Mouse (Mus musculus): Measurements from ENCODE around the gene Golm1.
"Not testable (repeated sequence)": the region's sequence is repeated elsewhere in the genome, so short reads cannot be mapped to it uniquely, and the experiment has no call there.

The Golm1 gene

GRCm38 (mm10) chr13:59675151-59676011, at the start of gene Golm1:
Gene Golm1, minus strand, starts transcription at chr13:59675811.
- no peak for DNase-seq (ENCODE audit: low read depth)

DNA sequence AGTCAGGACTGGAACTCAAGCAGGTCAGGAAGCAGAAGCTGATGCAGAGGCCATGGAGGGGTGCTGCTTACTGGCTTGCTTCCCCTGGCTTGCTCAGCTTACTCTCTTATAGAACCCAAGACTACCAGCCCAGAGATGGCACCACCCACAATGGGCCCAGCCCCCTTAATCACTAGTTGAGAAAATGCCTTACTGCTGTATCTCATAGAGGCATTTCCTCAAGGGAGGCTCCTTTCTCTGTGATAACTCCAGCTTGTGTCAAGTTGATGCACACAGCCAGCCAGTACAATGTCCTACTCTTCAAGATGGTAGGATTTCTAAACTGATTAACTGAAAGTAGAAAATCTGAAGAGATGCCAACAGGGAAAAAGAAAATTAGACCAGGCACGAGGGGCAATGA, 46.5 kb upstream of the Golm1 start:
- DNase-seq (ENCODE audit: low read depth), result not testable (repeated sequence)

DNA sequence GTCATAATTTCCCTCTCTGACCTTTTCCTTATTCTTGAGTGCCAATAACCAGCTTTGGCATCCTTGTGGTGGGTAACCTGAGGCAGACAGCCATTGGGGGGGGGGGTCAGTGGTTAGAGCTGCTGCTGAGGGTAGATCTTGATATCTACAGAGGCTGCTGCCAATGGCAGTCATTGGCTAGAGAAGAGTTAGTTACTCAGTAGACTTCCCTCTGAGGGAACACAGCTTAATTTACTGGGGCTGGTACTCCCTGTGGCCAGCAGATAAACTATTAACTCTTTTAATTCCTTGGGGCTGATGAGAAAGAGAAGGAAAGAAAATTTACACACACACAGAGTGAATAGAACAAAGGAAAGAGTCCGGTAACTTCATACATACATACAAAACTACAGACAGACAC, 43.9 kb upstream of the Golm1 start:
- no peak for DNase-seq (ENCODE audit: low read depth)

- DNase-seq (ENCODE audit: low read depth), result not testable (repeated sequence)
These were observed 43.3 kb upstream of the Golm1 start for GRCm38 (mm10) chr13:59718857-59719440.

DNA sequence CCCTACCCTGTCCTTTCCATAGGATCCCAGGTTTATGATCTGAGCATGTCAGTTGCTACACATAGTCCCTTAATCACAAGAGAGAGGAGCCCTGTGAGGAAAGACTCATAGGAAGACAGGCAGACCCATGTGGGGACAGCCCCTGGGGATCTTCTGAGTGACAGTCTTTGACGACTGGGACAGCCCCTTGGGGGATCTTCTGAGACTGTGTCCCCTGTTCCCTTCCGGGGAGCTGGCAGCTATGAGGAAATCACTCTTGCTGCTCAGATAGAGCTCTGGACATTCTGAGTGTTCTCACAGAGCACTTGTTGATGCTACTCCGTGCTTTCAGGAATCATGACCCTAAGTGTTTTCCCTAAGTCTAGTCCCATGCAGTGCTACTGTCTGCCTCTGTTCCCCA, 38.1 kb upstream of the Golm1 start:
- no peak for DNase-seq (ENCODE audit: low read depth)

- DNase-seq (ENCODE audit: low read depth), result not testable (repeated sequence)
These were observed 36.4 kb upstream of the Golm1 start, which contains the start of gene Spata31d1b for GRCm38 (mm10) chr13:59711984-59712383. Gene Spata31d1b, plus strand, starts transcription at chr13:59712284.

GRCm38 (mm10) chr13:59710230-59710629, 34.6 kb upstream of the Golm1 start, which contains the start of gene Spata31d1a:
Gene Spata31d1a, minus strand, starts transcription at chr13:59710330.
- DNase-seq (ENCODE audit: low read depth), result no peak

- DNase-seq (ENCODE audit: low read depth), result peak; percentile 23
These were observed 29.0 kb upstream of the Golm1 start for GRCm38 (mm10) chr13:59704562-59704961.

DNA sequence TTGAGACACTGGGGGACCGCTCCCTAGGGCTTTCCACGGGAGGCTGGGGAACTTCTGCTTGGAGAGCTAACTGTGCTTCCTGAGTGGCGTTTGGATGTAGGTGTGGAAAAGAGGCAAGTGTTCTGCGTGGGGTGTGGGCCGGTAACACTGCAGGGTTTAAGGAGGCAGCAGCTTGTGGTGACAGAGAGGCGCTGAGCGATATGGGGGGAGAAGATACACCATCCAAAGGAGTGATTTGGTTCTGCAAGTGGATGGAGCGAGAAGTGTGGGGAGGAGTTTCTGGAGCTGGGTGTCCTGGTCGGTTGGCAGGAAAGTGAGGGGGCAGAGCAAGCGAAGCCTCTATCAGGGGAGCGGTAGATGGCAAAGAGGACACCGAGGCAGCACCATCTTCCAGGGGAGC, 27.9 kb upstream of the Golm1 start:
- DNase-seq (ENCODE audit: low read depth), result no peak

DNA sequence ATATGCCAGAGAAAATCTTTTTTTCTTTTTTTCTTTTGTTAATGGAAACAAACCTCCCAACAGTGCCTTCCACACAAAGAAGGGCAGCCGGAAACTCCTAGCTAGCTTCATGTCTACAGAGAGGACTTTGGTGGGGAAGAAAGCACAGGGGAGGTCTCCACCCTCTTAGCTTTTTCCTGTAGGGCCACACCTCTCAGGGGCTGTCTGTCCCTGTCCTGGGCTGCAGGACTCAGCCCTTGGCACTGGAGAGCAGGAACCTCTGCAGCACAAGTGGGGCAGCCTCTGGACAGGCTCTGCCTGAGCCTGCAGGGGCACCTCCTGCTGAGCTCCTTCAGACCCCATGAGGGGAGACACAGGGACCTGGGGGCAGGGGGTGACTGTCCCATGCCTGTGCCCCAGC, 24.5 kb upstream of the Golm1 start:
- not testable (repeated sequence) for DNase-seq (ENCODE audit: low read depth)

GRCm38 (mm10) chr13:59699131-59699530, 23.5 kb upstream of the Golm1 start:
- DNase-seq (ENCODE audit: low read depth), result no peak

GRCm38 (mm10) chr13:59695781-59696180, 20.2 kb upstream of the Golm1 start:
- no peak for DNase-seq (ENCODE audit: low read depth)

DNA sequence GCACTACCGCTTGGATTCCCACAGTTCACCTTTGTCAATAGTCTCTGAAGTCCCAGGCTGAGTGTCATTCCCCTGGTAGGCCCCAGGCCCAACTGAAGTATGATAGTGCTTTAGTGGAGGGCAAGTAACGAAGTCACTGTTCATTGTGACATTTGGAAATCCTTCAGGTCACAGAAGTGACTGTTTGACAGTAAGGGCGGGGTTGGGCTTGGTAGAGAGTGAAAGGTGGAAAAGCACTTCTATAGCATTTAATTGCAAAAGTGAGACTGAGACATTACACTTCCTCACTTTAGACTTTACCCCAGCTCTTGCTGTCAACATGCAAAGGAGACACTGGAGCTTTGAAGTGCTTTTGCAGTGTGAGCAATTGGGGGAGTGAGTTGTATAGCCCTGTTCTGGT, 18.4 kb upstream of the Golm1 start, which contains the start of gene 4921517D22Rik:
TSS of gene 4921517D22Rik (minus strand) at position 101 of the 400 bp plus-strand sequence.
- DNase-seq (ENCODE audit: low read depth), result no peak

DNA sequence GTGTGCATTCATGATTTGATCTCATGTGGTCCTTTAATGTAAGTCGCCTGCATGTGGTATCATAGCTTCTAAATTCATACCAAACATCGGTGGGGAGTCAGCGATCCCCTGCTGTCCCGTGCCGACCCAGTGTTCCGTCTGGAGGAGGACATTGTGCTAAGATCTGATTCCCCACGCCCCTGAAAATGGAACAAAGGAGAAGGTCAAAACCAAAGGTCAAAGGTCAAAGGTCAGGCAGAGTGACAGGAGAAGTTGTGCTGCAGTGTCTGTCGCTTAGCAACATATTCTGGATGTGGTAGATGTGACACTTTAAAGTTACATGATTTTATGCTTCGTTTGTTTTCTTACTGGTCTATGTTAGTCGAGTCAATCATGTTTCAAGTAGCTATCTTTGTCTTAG, 15.9 kb upstream of the Golm1 start:
- DNase-seq (ENCODE audit: low read depth), result no peak

DNA sequence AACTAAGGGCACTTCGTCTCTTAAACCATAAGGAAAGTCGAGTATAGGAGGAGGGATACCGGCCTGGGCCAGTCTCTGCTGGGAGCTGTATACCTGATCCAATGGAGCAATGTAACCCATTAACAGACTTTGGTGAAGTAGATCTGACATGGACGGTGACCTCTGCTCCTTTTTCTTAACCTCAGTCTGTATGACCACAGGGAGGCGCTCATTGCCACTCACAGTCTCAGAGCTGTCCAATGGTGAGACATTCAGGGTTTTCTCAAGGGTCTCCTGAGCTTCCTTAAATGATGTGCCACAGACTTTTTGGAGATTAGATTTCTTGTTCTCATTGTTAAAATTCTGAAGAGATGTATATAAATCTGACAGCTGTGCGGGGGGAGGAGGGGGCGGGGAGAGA, 15.0 kb upstream of the Golm1 start:
- no peak for DNase-seq (ENCODE audit: low read depth)

DNA sequence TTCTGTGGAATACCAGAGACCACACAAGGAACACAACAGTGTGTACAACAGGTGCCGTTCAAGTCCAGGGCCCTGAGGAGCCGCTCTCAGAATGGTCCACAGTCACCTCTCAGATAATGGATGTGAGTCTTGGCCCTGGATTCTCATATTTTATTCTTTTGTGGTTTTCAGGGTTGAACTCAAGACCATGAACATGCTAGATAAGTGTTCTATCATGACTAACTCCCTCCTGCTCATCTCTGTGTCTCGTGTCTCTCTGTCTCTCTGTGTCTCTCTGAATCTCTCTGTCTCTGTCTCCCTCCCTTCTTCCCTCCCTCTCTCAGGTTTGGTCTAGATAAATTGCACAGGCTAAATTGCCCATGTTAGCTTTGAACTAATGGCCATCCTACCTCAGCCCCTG, 14.2 kb upstream of the Golm1 start:
- DNase-seq (ENCODE audit: low read depth), result no peak

- no peak for DNase-seq (ENCODE audit: low read depth)
These were observed 13.7 kb upstream of the Golm1 start for GRCm38 (mm10) chr13:59689313-59689712.

DNA sequence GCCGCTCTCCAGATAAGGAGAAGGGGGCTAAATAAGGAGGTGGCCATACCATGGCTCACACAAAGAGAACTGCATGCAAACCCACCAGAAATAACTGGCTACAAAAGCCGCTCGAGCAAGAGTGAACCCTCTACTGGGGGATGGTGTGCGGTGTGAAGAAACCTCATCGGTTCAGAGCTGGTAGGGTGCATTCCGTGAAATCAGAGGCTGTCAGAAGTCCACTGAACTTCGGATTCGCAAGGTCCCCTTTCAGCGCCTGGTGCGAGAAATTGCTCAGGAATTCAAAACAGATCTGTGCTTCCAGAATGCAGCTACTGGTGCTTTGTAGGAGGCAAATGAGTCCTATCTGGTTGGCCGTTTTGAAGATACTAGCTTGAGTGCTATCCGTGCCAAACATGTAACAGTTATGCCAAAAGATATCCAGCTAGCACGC, 12.7 kb upstream of the Golm1 start:
- no peak for DNase-seq (ENCODE audit: low read depth)

DNA sequence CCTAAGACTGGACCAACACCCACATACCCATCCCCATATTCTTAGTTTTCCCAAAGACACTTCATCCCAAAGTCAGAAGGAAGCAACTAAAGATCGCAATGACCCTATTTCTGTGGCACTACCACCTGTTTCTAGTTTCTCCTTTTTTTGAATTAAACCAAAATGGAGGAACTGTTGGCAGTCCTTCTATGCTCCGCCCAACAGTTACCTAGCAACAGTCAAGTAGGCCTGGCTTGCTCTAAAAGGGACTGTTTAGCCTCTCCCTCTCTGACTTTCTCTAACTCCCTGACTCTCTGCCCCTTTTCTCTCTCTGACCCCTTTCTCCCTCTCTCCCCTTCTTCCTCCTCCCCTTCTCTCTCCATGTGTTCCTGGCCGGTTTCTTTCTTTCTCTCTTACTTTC, 9.6 kb upstream of the Golm1 start:
- DNase-seq (ENCODE audit: low read depth), result no peak

GRCm38 (mm10) chr13:59682629-59683028, 7.0 kb upstream of the Golm1 start:
- peak; percentile 63 for DNase-seq (ENCODE audit: low read depth)

DNA sequence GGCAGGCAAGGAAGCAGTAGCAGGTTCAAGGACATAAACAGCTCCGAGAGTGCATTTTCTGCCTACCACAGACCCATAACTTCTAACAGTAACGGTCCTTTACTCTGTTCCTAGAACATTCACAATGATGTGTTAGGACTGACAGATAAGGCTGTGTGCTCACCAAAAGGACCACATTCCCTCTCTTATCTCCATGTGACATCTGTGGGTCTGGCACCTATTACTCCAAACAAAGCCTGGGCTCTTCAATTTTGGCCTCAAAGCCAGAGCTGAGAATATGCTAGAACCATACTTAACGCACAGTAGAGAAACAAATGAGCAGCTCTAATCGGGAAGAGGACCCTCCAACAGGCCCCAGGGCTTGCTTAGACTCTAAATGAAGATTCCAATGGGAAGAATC, 4.3 kb upstream of the Golm1 start:
- DNase-seq (ENCODE audit: low read depth), result no peak

- no peak for DNase-seq (ENCODE audit: low read depth)
These were observed 3.7 kb upstream of the Golm1 start for GRCm38 (mm10) chr13:59679306-59679705.
